Mouse (Mus musculus): ENCODE results near the gene Slc20a1.

DNA sequence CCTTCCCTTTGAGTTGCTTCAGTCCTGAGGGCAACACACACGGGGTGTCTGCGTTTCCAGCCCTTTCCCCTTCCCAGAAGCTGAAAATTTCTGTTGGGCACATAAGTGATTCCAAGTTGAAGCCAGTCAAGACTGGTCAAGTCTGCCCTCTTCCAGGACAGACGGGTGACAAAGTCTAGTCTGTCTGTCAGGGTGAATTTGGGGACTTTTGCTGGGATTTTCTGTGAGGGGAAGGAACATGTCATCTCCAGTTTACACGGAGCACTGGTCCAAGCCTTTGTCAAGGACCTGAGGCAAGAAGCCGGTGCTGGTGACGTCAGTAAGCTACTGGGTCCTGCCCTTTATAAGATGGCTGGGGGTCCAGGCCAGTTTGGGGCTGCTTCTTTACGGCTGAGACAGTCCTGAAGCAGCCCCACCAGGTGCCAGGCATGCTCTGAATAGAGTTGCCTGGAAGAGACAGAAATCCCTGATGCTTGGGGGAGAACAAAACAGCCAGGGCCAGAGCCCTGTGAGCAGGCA lies 28.5 kb downstream of the Slc20a1 start:
- TF ChIP-seq CTCF (IDR thresholded peaks at IDR 0.05; ENCODE audit: low read depth) (no peak), EP300 (optimal IDR thresholded peaks at IDR 0.05) (no peak)
